Mouse (Mus musculus) cerebellum, adult (tissue): ENCODE results near the gene Gdpd4.
A peak's percentile ranks its signal among the peaks of the same experiment; 100 is the strongest.

Source experiments
- ATAC-seq: cut with Nextera tagmentation; 2 replicates; pipeline ENCODE4 v1.9.2; 2017; ENCODE audit warnings: mild to moderate bottlenecking, moderate library complexity, mixed read lengths; ENCODE audit not compliant: insufficient number of reproducible peaks, low FRiP score, low TSS enrichment

The Gdpd4 gene

GRCm38 (mm10) chr7:97919742-97920141 lies at the start of gene Gdpd4:
Gene Gdpd4 (plus strand): TSS chr7:97919955.
- ATAC-seq = no peak

GRCm38 (mm10) chr7:97872396-97872795 lies 47.4 kb upstream of the Gdpd4 start:
- ATAC-seq = no peak

- peak; percentile 72; the same call in 1 of the 2 replicates for ATAC-seq
Measured at GRCm38 (mm10) chr7:97873317-97873716, 46.4 kb upstream of the Gdpd4 start.

- ATAC-seq = no peak
Measured at GRCm38 (mm10) chr7:97877846-97878538, 41.8 kb upstream of the Gdpd4 start.

GRCm38 (mm10) chr7:97911646-97912045 lies 8.1 kb upstream of the Gdpd4 start:
- no peak for ATAC-seq

- ATAC-seq = no peak
Measured at GRCm38 (mm10) chr7:97914833-97915516, 4.8 kb upstream of the Gdpd4 start.

GRCm38 (mm10) chr7:97925819-97926218 lies 6.1 kb downstream of the Gdpd4 start:
- no peak for ATAC-seq

- ATAC-seq = no peak
Measured at GRCm38 (mm10) chr7:97926978-97927377, 7.2 kb downstream of the Gdpd4 start.

GRCm38 (mm10) chr7:97944485-97944884 lies 24.7 kb downstream of the Gdpd4 start:
- no peak for ATAC-seq

- no peak for ATAC-seq
Measured at GRCm38 (mm10) chr7:97972486-97972885, 52.7 kb downstream of the Gdpd4 start.

- no peak for ATAC-seq
Measured at GRCm38 (mm10) chr7:97977463-97977862, 57.7 kb downstream of the Gdpd4 start.

GRCm38 (mm10) chr7:97984108-97984834 lies 64.5 kb downstream of the Gdpd4 start:
- ATAC-seq = no peak

- no peak for ATAC-seq
Measured at GRCm38 (mm10) chr7:98002617-98003016, 82.9 kb downstream of the Gdpd4 start.

GRCm38 (mm10) chr7:98048101-98048824 lies 128.5 kb downstream of the Gdpd4 start:
- no peak for ATAC-seq

- no peak for ATAC-seq
Measured at GRCm38 (mm10) chr7:98051980-98052379, 132.2 kb downstream of the Gdpd4 start.

GRCm38 (mm10) chr7:98054461-98054860 lies 134.7 kb downstream of the Gdpd4 start:
- ATAC-seq = no peak

GRCm38 (mm10) chr7:98054942-98055341 lies 135.2 kb downstream of the Gdpd4 start:
- ATAC-seq = no peak

- ATAC-seq = no peak
Measured at GRCm38 (mm10) chr7:98066229-98066628, 146.5 kb downstream of the Gdpd4 start.

GRCm38 (mm10) chr7:98071620-98072019 lies 151.9 kb downstream of the Gdpd4 start:
- peak; percentile 79 for ATAC-seq

GRCm38 (mm10) chr7:98077453-98077852 lies 157.7 kb downstream of the Gdpd4 start:
- ATAC-seq = no peak

GRCm38 (mm10) chr7:98082376-98082775 lies 162.6 kb downstream of the Gdpd4 start:
- no peak for ATAC-seq
